Mouse (Mus musculus) liver, embryonic 14.5 days (tissue): ENCODE measurements around the gene Iqch. TPM values are rescaled to one million over a fixed set of nuclear protein-coding genes. Genes with fewer than 3 reads are reported as not detected.

Experiments used
- ATAC-seq: fragments of 200-750 bp; cut with Nextera tagmentation; 2 replicates; pipeline ENCODE4 v1.8.0; 2017; ENCODE audit warnings: moderate number of reproducible peaks, mild to moderate bottlenecking, moderate library complexity; ENCODE audit not compliant: insufficient read depth
- DNase-seq, 3 experiments: peaks; one replicate each; pipeline ENCODE4 v3.0.0-alpha.2; 2012 to 2013; ENCODE audit warnings: low read depth in 3 of 3, low spot score in 3 of 3
- H3K27ac ChIP-seq: fragments of 300-500 bp; sonication (generic); 2 replicates; pipeline ENCODE4 v1.5.1; 2014; ENCODE audit warnings: moderate library complexity, mild to moderate bottlenecking, control low read depth, inconsistent platforms
- H3K27me3 ChIP-seq: fragments of 300-500 bp; sonication (generic); 2 replicates; pipeline ENCODE4 v1.6.1; 2014; ENCODE audit warnings: mild to moderate bottlenecking, low read length, moderate library complexity; ENCODE audit not compliant: control insufficient read depth, insufficient read depth
- H3K36me3 ChIP-seq: fragments of 300-500 bp; sonication (generic); replicated peaks from 2 replicates; pipeline ENCODE4 v1.6.1; 2014; ENCODE audit warnings: low read depth; ENCODE audit not compliant: control insufficient read depth, insufficient read depth
- H3K4me1 ChIP-seq, 2 experiments: fragments of 200-500 bp in 1 of 2; fragments of 300-500 bp in 1 of 2; sonication (generic) in 1 of 2; replicated peaks; 2 replicates each; pipeline ENCODE4 v1.6.1; 2012 to 2014; ENCODE audit warnings: antibody characterized with exemption in 1 of 2, inconsistent platforms in 1 of 2, low read length in 1 of 2; ENCODE audit not compliant: control insufficient read depth in 2 of 2, insufficient read depth in 2 of 2
- H3K4me2 ChIP-seq: fragments of 300-500 bp; sonication (generic); 2 replicates; pipeline ENCODE4 v1.6.1; 2014; ENCODE audit warnings: low read depth, mild to moderate bottlenecking, control low read depth, moderate library complexity
- H3K4me3 ChIP-seq, 2 experiments: fragments of 200-500 bp in 1 of 2; fragments of 300-500 bp in 1 of 2; sonication (generic) in 1 of 2; 2 replicates each; pipeline ENCODE4 v1.5.1; 2012 to 2014; ENCODE audit warnings: low read depth in 2 of 2, low read length in 2 of 2, mild to moderate bottlenecking in 2 of 2, control low read depth in 1 of 2, inconsistent platforms in 1 of 2, moderate library complexity in 1 of 2; ENCODE audit not compliant: insufficient read depth in 1 of 2
- H3K9ac ChIP-seq: fragments of 300-500 bp; sonication (generic); replicated peaks from 2 replicates; pipeline ENCODE4 v1.6.1; 2014; ENCODE audit warnings: mild to moderate bottlenecking, control low read depth, moderate library complexity
- H3K9me3 ChIP-seq: fragments of 300-500 bp; sonication (generic); 2 replicates; pipeline ENCODE4 v1.6.1; 2016; ENCODE audit warnings: low read length, mixed read lengths; ENCODE audit not compliant: control insufficient read depth
- CTCF ChIP-seq: IDR thresholded peaks from 2 replicates; pipeline ENCODE4 v1.5.1; 2016; ENCODE audit warnings: antibody characterized with exemption, low read depth, control low read depth
- EP300 ChIP-seq: IDR thresholded peaks from 2 replicates; pipeline ENCODE4 v1.6.1; 2016; ENCODE audit warnings: antibody characterized with exemption, low read depth
- WGBS: fragments of 180-500 bp; shearing (Covaris S2); extraction: QIAGEN DNeasy Blood & Tissue Kit; methylation state at CpG from one replicate; pipeline ENCODE4 v1.1.7; 2014; ENCODE audit not compliant: insufficient replicate concordance; 5-methylcytosine and 5-hydroxymethylcytosine counted together
- polyA plus RNA-seq, 2 experiments: library from polyadenylated mRNA; depleted of rRNA in 1 of 2; stranded (reverse) in 1 of 2; unstranded in 1 of 2; fragments of >200 nt; fragmentation: Nextera tagmentation in 1 of 2; extraction: Ambion mirVana in 1 of 2; gene quantifications; 2 replicates each; pipeline versions ENCODE4 v1.2.1 to v1.2.3; 2012 to 2014

Gene Iqch
- polyA plus RNA-seq, 2 experiments = not detected

GRCm38 (mm10) chr9:63617967-63618366, 15.7 kb upstream of the Iqch start:
- DNase-seq = no peak
- Histone ChIP-seq H3K27ac (no peak overlapping the region), H3K9me3 (no peaks in the 10 kb centered on the region), H3K4me2 (no peak overlapping the region), H3K9ac (no peak overlapping the region), H3K4me1 (peaks cover 0 to 11% of the 10 kb centered on the region in 2 experiments; a peak in 2 of 4 replicates), H3K4me3 (no peak overlapping the region), H3K27me3 (no peaks in the 10 kb centered on the region), H3K36me3 (peaks cover 26% of the 10 kb centered on the region)
- 78% methylated on average over 2 of the region's 2 CpGs for WGBS
- no peak for ATAC-seq
- TF ChIP-seq CTCF (no peak), EP300 (no peak)

GRCm38 (mm10) chr9:63614018-63614985, 12.0 kb upstream of the Iqch start:
- H3K4me2 ChIP-seq = no peak overlapping the region; the same call in 1 of the 2 replicates

DNA sequence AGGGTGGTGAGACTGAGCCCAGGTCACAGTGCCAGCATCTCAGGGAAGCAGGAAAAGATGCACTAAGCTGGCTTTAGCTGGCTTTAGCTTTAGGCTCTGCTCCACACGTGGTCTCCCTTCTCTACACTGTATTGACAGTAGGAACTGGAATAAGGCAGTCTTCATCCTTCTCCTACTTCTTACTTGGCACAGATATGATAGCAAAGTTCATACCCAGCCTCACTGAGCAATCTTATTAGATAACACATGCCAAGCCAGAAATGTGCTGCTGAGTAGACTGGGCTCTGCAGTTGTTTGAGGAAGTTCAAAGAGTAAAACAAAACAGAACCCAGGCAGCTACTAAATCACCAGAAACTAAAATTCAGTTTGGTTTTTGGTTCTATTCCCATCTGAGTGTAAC, 11.3 kb upstream of the Iqch start:
- DNase-seq = no peak
- H3K4me1 ChIP-seq = peaks cover 0 to 22% of the 10 kb centered on the region in 2 experiments; a peak in 2 of 4 replicates

More at GRCm38 (mm10) chr9:63614018-63614985, 12.0 kb upstream of the Iqch start:
- H3K27ac ChIP-seq = no peak overlapping the region
- ATAC-seq (no peak), DNase-seq (no peak)
- H3K36me3 ChIP-seq = peaks cover 20% of the 10 kb centered on the region
- peaks cover 0 to 22% of the 10 kb centered on the region in 2 experiments; a peak in 2 of 4 replicates for H3K4me1 ChIP-seq
- H3K4me3 ChIP-seq = no peak overlapping the region
- no peaks in the 10 kb centered on the region for H3K27me3 ChIP-seq
- no peak for TF ChIP-seq CTCF
- TF ChIP-seq EP300 = no peak
- 68% methylated on average over 11 of the region's 11 CpGs for WGBS
- H3K9ac ChIP-seq = no peak overlapping the region
- H3K9me3 ChIP-seq = no peaks in the 10 kb centered on the region

GRCm38 (mm10) chr9:63612565-63613515, 10.5 kb upstream of the Iqch start:
- no peak overlapping the region for H3K4me3 ChIP-seq
- H3K4me2 ChIP-seq = no peak overlapping the region
- H3K36me3 ChIP-seq = peaks cover 12% of the 10 kb centered on the region; the same call in 1 of the 2 replicates
- H3K4me1 ChIP-seq = peaks cover 0 to 22% of the 10 kb centered on the region in 2 experiments; a peak in 2 of 4 replicates
- no peaks in the 10 kb centered on the region for H3K27me3 ChIP-seq
- DNase-seq (no peak), ATAC-seq (no peak)
- H3K9me3 ChIP-seq = no peaks in the 10 kb centered on the region
- 64% methylated on average over 16 of the region's 16 CpGs for WGBS
- no peak overlapping the region for H3K27ac ChIP-seq
- H3K9ac ChIP-seq = no peak overlapping the region
- TF ChIP-seq EP300 = no peak
- 0 out of 2 replicates have a peak, but pooled peaks have one; percentile 4 for TF ChIP-seq CTCF

More for the DNA sequence above, 11.3 kb upstream of the Iqch start:
- Histone ChIP-seq H3K27ac (no peak overlapping the region), H3K9me3 (no peaks in the 10 kb centered on the region), H3K36me3 (peaks cover 17% of the 10 kb centered on the region), H3K9ac (no peak overlapping the region), H3K4me3 (no peak overlapping the region), H3K4me2 (no peak overlapping the region), H3K27me3 (no peaks in the 10 kb centered on the region)
- TF ChIP-seq EP300 (no peak), CTCF (no peak)
- no peak for ATAC-seq
- 33% methylated on average over 1 of the region's 1 CpGs for WGBS
